Mouse (Mus musculus) CD8-positive naive resting alpha-beta T cell, adult 2 months (primary cell): ENCODE data around the gene Tbca.

ENCODE experiments used
- DNase-seq, 2 experiments: peaks; one replicate each; pipeline ENCODE4 v3.0.0; 2022; ENCODE audit warnings: low read depth in 2 of 2, low spot score in 2 of 2

Gene Tbca

DNA sequence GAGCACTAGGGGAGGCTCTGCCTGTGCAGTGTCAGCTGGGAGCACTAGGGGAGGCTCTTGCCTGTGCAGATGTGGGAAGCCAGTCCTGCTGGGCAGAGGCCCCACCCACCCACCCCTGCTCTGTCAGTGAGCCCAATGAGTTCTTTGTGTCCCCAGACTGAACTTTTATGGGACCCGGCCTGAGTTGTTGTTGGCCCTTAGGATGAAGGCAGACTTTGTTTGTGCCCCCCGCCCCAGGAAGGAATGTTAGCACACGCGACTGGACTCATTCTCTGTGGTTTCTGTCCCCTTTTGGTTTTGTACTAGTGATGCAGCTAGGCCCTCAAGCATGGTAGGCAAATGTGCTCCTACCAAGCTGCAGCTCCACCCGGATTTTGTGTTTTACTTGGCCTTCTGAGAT lies 54.5 kb downstream of the Tbca start:
- DNase-seq = no peak

DNA sequence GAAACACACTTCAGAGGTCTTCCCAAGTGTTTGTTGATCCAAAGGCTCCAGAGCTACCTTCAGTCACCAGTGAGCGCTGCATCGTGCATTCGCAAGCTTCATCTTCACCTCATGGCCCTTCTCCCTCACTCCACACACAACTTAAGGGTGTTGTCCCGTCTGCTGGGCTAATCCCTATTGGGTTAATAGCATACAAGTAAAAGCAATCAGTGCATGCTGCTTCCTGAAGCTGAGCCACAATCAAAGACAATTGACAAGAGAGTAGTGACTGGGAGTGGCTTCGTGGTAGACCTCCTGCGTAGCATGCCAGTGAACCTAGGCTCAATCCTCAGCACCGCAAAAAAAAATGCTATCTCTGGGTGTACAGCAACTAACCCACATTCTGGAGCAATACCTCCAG lies 59.2 kb downstream of the Tbca start:
- DNase-seq = no peak

DNA sequence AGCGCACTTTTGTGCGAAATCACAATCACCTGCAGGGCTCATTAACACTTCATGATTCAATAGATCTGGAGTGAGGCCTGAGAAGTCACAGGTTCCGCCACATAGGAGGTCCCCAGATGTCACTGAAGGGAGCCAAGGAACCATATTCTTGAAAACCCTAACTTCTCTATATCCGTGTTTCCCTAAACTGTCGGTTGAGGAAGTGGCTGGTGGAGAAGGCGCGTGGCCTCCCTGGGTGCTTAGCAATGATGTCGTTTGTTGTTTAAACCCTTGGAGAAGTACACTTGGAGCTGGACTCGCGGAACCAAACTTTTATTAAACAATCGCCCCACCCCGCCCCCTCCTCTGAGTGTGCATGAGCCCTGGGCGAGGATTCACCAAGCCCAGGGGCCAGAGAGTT lies 60.6 kb downstream of the Tbca start:
- DNase-seq = no peak

DNA sequence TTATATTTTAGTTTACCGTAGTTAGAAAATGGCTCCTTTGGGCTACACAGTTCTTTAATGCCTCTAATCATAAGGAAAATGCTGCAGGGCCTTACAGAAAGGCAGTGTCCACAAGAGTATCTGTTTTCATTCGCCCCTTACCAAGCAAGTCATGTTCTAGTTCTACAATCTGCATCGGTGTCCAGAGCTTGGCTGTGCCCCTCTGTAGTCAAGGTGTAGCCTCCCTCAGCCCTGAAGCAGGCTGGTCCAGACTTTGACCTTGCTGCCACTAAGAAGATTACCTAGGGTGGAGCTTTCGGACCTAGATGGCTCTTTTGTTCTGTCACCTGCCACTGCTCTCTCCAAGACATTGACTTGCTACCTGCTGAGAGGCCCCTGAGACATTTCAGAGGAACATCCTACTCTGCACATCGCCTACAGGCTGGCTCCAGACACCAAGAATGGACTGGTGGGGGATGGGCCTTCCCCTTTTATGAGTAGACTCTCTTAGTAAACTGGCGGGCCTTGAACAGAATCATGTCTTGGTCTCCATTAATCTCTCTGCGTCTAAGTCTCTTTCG lies 69.4 kb downstream of the Tbca start:
- no peak for DNase-seq

DNA sequence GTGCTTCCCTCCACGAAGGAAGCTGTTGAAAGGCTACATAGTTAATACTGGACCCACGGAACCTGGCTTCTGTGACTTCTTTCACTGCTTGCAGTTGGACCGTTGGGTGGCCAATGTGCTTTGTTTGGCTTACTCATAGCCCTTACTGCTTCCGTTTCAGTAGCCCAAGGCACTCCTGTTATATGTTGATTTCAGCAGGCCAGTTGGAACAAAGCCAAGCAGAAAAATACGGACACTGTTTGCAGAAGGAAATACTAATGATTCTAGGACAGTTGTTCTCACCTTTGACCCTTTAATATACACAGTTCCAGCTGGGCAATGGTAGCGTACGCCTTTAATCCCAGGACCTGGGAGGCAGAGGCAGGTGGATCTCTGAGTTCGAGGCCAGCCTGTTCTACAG lies 70.5 kb downstream of the Tbca start:
- no peak for DNase-seq

DNA sequence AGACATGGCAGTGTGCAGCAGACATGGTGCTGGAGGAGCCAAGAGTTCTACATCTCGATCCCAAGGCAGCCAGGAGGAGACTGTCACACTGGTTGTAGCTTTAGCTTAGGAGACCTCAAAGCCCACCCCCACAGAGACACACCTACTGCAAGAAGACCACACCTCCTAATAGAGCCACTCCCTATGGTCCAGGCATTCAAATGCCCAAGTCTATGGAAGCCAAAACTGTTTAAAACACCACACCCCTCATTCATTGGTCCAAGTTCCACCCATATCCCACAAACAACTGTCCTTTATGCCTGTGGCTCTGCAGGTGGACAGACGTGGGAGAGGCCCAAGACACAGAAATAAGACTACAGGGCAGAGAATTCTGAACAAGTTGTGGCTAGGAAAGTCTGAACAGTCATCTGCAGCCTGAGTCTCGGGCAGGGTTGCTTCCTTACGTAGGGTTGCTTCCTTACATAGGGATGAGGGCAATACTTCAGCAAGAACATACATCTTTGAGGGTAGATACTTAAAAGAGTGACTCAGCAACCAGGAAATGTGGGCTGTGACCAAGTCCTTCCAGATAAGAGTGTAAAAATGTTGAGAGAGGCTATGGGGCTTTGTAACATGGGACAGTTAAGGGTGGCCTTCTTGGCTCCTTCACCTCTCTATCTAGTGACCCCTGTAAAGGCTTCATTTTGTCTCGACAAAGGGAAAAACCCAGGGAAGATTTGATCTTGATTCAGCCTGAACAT lies 74.0 kb downstream of the Tbca start:
- DNase-seq = no peak

DNA sequence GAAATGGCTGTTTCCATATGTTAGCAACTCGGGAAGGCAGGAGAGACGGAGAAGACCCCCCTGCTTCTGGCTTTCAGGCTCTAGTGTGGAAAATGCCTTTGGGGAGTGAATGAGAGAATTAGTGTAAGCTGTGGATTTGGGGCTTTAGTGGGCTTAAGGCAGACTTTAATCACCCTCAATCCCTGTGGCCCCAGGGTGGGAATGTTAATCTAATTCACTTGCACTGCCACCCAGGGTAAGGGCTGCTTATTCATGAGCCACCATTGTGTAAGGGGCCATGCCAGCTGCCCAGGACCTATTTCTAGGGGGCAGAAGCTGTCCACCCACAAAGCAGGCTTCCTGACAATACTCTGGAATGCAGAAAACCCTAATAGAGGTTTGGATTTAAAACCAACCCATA lies 78.2 kb downstream of the Tbca start:
- DNase-seq = no peak

DNA sequence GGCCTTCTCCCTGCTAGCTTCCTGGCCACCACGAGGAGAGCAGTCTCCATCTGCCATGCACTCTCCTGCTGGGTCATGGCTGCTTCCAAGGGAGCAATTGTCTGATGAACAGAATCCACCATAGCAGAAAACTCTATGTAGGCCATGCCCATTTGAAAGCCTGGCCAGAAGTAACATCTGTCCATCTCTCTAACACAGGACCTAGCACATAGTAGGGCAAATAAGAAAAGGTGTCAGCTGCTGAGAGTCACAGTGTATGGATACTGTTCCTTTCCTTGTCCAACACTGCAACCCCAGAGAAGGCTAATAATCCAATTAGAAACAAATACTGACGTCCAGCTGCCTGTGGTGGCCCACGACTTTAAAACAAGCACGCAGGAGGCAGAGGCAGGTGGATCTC lies 79.1 kb downstream of the Tbca start:
- DNase-seq = no peak

DNA sequence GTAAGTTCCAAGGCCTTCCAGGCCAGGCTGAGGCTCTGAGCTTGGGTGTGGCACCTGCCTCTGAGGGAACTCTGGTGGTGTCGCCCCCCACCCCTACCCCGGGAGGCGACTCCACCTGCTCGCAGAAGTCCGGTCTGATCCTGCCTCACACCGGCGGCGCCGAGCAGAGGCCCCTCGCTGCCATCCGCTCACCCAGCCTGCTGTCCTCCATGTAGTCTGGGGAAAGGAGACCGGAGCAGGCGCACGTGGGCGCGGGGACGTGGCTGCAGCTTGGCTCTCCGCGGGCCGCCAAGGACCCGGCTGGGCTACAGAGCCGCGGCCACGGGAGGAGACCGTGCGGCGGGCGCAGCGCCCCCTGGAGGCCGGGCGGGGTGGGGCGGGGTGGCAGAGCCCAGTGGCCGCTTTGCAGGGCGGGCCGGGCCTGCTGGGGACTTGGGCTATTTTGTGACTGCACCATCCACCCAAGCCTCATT lies 79.8 kb downstream of the Tbca start:
- peak; percentile 13 to 18 for DNase-seq

DNA sequence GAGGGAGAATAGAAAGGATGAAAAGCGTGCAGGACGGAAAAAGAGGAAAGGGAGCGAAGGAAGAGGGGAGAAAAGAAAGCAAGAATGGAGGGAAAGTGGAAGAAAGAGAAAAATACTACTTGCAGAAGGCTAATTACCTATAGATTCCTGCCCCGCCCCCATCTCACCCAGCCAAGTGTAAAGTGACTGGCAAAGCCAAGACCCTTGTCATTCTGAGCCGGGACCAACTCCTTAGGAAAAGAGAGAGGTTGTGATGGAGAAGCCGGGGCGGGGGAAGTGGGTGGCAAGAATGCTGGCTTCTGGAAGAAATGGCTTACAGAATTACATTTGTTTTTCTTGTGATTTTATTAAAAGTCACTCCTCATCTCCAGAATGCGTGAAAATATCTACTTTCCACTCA lies 80.8 kb downstream of the Tbca start:
- DNase-seq = no peak

DNA sequence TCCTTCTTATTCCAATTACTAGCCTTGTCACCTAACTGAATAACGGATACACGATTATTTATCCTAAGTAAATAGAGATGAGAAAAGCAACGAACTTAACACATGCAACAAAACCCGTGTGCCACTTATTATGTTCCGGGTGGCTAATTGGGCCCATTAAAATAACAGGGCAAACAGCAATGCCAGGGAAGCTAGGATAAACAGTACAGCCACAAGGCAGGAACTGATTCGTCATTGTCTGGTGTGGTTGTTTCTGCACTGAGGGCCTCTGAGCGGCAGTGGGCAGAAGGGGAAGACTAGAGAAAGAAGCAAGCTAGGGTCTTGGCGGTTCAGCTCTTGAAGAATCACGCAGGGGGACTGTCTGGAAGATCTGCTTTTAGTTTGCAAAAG lies 81.4 kb downstream of the Tbca start:
- DNase-seq = no peak

DNA sequence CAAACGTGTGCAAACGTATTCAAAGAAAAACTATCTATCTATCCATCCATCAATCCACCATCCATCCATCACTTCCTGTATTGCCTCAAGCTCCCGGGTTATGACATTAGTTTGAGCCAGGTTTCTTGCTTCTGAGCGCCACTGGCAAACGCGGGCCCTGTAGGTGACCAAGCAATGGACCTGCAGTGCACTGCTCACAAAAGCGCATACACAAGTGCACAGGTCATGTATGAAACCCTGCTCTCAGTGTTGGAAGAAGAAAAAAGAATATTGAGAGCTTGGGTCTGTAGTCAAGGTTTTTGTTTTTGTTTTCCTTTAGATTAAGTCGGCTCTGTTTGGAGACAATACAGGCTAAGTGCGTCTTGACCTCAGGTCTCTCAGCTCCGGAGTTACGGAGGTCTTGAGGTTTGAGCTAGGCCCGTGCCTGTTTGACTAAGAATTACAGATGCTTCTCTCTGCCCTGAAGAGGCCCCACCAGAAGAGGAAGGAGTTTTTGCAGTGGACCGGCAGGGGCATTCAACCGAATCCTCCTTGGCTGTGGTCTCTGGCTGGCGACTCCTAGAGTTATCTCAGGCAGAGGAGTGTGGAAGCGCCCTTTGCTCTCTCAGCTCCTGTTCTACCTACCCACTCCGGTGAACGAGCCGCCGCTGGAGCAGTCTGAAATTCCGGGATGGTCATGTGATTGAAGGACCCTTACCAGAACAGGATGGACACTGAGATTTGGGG lies 81.9 kb downstream of the Tbca start:
- DNase-seq = no peak

DNA sequence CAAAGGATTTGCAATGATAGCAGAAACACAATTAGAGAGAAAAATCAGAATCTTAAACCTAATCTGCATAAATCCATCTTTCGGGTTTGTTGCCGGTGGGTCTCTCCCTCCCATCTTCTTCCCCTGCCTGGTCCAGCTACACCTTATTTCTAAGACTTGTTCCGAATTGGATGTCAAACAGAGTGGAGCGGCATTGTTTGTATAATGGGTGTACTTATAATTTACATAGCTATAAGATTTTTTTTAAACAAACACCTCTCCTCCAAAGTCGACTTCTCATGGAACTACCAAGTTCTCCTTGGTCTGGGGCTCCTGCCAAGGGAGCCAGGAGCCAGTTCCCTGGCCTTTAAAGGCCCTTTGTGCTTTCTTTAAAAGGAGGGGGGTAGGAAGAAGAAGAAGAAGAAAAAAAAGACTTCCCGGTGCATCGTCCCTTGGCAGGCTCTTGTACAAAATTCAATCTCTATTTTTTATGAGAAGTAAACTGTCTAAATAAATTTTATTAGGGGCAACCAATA lies 83.2 kb downstream of the Tbca start:
- no peak for DNase-seq

DNA sequence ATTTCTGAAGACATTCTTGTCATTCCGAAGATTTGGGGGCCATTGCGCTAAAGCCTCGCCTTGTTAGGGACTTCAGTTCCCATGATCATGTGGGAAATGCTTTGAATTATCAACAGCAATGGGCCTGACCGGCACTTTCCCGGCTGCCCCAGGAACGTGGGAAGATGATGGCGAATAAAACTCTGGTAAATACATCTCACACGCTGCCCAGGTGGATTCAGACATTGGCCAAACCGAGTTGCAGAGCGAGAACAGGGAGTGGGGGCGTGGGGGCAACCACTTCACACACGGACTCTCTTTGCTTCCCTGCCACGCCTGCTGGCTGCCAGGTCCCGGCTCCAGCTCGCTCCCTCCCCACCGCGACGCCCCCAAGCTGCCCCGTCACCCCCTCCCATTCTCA lies 83.7 kb downstream of the Tbca start:
- no peak for DNase-seq

DNA sequence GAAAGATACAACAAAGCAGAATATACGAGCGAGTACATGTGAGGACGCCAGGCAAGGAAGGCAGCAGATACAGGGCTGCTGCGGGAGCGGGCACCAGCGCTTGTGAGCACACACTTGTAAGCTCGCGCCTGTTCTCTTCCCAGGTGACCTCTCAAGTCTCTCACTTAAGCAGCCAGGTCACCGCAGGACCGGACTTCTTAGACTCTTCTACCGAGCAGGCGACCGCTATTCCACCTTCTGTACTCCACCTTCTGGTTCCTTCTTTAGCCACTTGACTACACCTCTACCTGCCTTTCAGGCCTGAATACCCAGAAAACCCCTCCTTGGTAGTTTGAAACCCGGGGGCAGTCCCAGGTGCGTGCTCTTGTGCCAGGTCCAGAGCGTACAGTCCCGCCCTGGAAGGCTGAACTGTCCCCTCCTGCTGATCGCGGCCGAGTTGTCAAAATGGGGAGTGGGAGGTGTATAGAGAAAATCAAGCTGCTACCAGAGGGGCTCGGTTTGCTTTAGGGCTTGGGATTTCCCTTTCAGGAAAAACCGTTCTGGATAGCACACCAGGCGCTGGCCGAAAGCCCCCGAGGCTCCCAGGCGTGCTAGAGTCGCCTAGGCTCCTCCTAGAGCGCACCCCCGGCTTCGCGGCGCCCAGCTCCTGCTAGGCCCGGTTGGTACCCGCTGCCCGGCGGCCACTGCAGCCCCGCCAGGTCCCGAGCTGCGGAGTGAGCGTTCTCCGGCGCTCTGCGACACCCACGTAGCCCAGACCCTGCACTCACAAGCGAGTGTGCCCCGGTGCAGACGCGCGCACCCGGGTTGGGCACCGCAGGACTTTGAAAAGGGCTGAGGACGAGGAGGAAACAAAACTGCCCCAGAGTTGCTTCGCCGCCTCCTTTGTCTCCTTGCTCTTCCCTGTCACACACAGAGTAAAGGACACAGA lies 84.7 kb downstream of the Tbca start:
- no peak for DNase-seq

DNA sequence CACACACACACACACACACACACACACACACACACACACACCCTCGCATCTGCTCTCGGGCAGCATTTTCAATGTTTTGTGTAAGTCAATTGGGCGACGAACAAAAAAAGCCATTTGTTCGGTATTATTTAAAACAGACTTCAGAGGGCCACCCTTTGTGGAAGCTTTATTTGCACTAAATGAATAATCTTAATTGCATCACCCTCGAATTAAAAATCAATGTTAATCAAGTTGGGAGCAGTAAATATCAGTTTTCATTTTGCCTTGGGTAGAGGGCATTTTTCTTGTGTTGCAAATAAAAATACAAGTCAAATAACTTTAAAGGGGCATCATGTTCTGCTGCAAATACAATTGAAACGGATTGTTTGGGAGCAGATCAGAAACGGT lies 85.3 kb downstream of the Tbca start:
- no peak for DNase-seq

DNA sequence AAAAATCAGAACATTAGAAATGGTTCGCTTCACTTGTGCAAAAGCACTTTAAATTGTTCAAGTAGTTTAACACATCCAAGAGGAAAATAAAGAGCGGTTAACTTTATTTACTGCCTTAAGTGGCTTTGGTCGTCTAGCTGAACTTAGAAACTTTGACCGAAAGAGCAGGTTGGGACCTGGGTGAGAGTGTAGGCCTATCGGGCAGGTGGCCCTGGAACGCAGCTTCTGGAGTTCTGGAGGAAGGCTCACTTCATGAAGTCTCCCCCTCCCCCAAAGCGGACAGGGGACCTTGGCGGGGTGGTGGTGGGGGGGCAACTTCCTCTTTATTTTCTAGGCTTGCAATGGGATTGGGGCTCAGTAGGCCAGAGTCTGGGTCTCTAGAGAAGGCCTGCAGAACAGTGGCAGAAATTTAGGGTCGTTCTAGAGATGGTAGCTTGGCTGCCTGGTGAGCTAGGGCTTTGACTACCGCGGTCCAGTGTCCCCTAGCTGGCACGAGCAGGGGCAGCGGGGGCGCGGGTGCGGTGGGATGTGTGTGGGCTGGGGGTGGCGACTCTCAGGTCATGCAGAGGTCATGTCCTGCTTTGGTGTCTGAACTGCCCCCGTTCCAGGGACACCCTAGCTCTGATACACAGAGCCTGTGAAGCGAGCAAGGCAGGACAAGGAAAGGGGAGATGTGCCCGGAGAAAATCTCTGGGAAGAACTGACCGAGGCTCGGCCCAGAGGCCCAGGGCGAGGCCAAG lies 86.1 kb downstream of the Tbca start:
- no peak for DNase-seq

DNA sequence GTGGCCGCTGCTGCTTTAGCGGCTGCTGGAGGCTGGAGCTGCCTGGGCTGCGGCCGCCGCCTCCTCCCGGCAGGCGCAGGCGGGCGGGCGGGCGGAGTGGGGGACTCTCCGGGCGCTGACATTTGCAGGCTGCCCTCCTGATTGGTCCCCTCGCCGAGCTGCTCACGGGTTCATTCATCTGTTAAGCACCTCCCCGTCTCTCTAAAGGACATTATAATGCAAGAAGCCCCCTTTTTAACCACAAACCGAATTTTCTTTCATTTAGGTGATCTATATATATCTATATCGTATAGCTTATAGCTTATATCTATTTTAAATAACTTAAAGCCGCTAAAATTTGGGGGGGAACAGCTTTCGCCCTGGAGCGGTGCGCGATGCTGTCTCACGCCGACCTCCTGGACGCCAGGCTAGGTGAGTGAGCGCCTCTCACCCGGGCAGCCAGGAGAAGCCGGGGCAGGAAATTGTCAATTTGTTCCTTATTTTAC lies 86.7 kb downstream of the Tbca start, which contains the start of gene Otp:
Gene Otp, plus strand, starts transcription at position 207 of the 485 bp plus-strand sequence.
- no peak for DNase-seq

DNA sequence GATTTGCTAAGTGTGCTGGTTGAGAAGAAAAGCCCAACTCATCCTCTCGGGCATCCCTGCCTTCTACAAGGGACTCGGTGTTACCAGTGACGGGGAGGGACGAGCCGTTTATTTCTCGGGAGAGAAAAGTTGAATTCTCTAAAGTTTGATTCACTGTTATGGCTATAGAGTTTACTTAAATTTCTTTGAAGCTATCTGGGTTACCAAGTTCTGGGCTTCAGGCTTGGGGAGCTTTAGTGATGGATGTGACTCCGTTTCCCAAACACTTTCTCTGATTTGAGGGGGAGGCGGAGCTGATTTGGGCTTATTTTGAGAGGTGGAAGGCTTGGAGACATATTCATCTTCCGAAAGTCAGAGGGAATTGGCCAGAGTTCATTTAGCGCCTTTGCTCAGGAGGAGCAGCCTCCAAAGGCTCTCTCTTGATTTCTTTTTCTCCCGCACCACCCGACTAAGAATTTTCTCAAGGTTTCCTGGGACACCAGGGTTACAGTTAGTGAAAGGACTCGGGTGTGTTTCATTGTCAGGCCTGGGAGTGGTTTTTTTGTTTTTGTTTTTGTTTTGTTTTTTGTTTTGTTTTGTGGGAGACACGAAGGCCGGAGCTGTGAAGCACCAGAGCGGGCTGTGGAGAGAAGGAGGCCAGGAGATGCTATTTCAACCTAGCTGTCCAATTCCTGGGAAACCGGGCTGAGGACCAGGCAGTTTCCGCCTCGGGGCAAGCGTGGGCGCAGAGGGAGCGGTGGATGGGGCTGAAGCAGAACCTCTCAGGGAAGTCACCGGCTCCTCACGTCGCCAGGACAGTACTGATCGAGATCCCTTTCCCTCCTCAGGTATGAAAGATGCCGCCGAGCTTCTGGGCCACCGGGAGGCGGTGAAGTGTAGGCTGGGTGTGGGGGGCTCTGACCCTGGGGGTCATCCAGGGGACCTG lies 87.8 kb downstream of the Tbca start:
- DNase-seq = no peak
